Mouse (Mus musculus): ENCODE data around the gene Tmem151b. TPM values are rescaled to one million over a fixed set of nuclear protein-coding genes. Genes with fewer than 3 reads are reported as not detected.

Tmem151b gene
- polyA plus RNA-seq (2015; fragmentation: Nextera tagmentation; extraction: Ambion mirVana) = 1.4 and 1.6 TPM in 2 replicates

- H3K27me3 ChIP-seq (replicated peaks) = peaks cover 88% of the 10 kb centered on the region
- 2% methylated on average over 12 of the region's 29 CpGs for WGBS
- ATAC-seq (ENCODE audit: extremely low read depth, insufficient number of reproducible peaks, low FRiP score, low TSS enrichment) = no peak
- H3K4me3 ChIP-seq = peak within 1 kb of the TSS; percentile 74
- H3K9ac ChIP-seq = peak within 1 kb of the TSS; percentile 87
- peak within 1 kb of the TSS; percentile 97 for H3K4me2 ChIP-seq
- H3K4me1 ChIP-seq = peaks cover 26% of the 10 kb centered on the region
- no peaks in the 10 kb centered on the region for H3K36me3 ChIP-seq
- no peak within 1 kb of the TSS for H3K27ac ChIP-seq (replicated peaks)
- H3K9me3 ChIP-seq = no peaks in the 10 kb centered on the region
Observed at GRCm38 (mm10) chr17:45549617-45550181, at the start of gene Tmem151b. Gene Tmem151b (minus strand): TSS chr17:45549677.

GRCm38 (mm10) chr17:45598891-45599290, 49.4 kb upstream of the Tmem151b start:
- 47% methylated on average over 3 of the region's 3 CpGs for WGBS

DNA sequence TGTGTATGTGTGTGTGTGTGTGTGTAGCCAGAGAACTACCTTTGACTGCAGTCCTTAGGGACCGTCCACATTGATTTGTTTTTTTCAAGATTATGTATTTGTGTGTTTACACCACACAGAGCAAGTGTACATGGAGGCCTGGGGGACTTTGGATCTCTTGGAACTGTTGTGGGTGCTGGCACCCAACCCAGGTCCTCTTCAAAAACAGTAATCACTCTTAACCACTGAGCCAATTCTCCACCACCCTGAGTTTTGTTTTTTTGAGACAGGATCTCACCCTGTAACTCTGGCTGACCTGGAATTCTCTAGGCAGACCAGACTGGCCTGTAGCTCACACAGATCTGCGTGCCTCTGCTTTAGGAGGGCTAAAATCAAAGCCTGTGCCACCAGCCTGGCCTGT, 48.9 kb upstream of the Tmem151b start:
- no peak overlapping the region for H3K27ac ChIP-seq (replicated peaks)
- no peaks in the 10 kb centered on the region for H3K9me3 ChIP-seq
- no peak overlapping the region for H3K4me2 ChIP-seq
- H3K4me3 ChIP-seq = no peak overlapping the region
- ATAC-seq (ENCODE audit: extremely low read depth, insufficient number of reproducible peaks, low FRiP score, low TSS enrichment) = no peak
- no peak overlapping the region for H3K9ac ChIP-seq
- H3K36me3 ChIP-seq = no peaks in the 10 kb centered on the region
- WGBS = 89% methylated on average over 2 of the region's 2 CpGs
- H3K27me3 ChIP-seq (replicated peaks) = peaks cover 26% of the 10 kb centered on the region
- peaks cover 73% of the 10 kb centered on the region for H3K4me1 ChIP-seq

More at GRCm38 (mm10) chr17:45598891-45599290, 49.4 kb upstream of the Tmem151b start:
- H3K9me3 ChIP-seq = no peaks in the 10 kb centered on the region
- peak overlapping the region; percentile 80 for H3K4me2 ChIP-seq
- ATAC-seq (ENCODE audit: extremely low read depth, insufficient number of reproducible peaks, low FRiP score, low TSS enrichment) = no peak
- H3K27me3 ChIP-seq (replicated peaks) = peaks cover 26% of the 10 kb centered on the region
- no peak overlapping the region for H3K27ac ChIP-seq (replicated peaks)
- H3K4me1 ChIP-seq = peaks cover 67% of the 10 kb centered on the region
- H3K4me3 ChIP-seq = peak overlapping the region; percentile 54
- H3K9ac ChIP-seq = peak overlapping the region; percentile 81; the same call in 1 of the 2 replicates
- H3K36me3 ChIP-seq = no peaks in the 10 kb centered on the region

DNA sequence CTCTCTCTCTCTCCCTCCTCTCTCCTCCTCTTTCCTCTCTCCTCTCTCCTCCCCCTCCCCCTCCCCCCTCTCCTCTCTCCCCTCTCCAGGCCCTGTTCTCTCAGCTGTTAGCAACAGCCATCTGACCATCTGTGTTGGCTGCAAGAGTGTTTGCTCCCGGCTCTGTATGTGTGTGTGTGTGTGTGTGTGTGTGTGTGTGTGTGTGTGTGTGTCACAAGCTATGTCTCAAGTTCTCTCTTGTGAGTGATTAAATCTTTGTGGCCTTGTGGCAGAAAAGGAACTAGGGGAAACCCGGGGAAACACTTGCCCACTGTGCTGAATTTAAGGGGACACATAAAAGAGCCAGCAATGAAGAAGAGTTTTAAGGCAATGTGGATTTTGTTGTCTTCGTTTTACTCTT, 48.3 kb upstream of the Tmem151b start:
- Histone ChIP-seq H3K4me3 (no peak overlapping the region), H3K36me3 (no peaks in the 10 kb centered on the region), H3K9me3 (no peaks in the 10 kb centered on the region), H3K4me2 (no peak overlapping the region), H3K27ac (replicated peaks) (no peak overlapping the region), H3K9ac (no peak overlapping the region), H3K4me1 (peaks cover 78% of the 10 kb centered on the region), H3K27me3 (replicated peaks) (peaks cover 26% of the 10 kb centered on the region)
- 46% methylated on average over 3 of the region's 3 CpGs for WGBS
- no peak for ATAC-seq (ENCODE audit: extremely low read depth, insufficient number of reproducible peaks, low FRiP score, low TSS enrichment)

GRCm38 (mm10) chr17:45596631-45597396, 47.3 kb upstream of the Tmem151b start:
- WGBS = 32% methylated on average over 11 of the region's 11 CpGs
- Histone ChIP-seq H3K9ac (peak overlapping the region; percentile 87; the same call in 1 of the 2 replicates), H3K4me1 (peaks cover 82% of the 10 kb centered on the region), H3K9me3 (no peaks in the 10 kb centered on the region), H3K27me3 (replicated peaks) (peaks cover 20% of the 10 kb centered on the region), H3K4me2 (peak overlapping the region; percentile 9; the same call in 1 of the 2 replicates), H3K36me3 (no peaks in the 10 kb centered on the region), H3K27ac (replicated peaks) (peak overlapping the region; percentile 74), H3K4me3 (no peak overlapping the region)
- ATAC-seq (ENCODE audit: extremely low read depth, insufficient number of reproducible peaks, low FRiP score, low TSS enrichment) = no peak

DNA sequence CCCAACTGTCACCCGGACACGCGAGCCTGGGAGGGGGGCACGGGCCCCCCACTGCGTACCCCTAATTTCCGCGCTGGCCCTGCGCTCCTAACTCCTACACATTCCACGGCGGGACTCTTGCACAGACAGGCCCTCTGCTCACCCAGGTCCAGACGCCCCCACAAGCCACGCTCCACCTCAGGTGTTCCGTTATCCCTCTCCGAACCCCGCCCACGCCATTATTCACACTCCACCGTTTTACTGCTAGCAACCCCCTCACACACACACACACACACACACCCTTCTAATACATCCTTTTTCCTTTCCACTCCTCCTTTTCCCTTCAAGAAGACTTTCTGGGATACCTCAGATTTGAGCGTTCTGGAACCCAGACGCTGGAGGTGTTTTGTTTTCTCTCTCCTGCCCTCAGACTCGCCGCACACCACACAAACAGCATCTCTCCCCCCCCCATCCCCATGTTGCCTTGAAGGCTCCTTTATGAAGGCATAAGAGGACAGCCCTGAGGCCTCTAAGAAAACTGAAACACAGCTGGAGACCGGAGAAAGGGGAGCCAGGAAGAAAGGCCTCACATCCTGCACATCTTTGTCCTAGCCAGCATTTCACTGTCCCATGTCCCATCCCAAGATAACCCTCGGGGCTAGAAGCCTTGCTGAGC, 46.4 kb upstream of the Tmem151b start:
- no peak for ATAC-seq (ENCODE audit: extremely low read depth, insufficient number of reproducible peaks, low FRiP score, low TSS enrichment)
- peaks cover 14% of the 10 kb centered on the region for H3K27me3 ChIP-seq (replicated peaks)
- peak overlapping the region; percentile 74 for H3K27ac ChIP-seq (replicated peaks)
- H3K4me1 ChIP-seq = peaks cover 82% of the 10 kb centered on the region
- peak overlapping the region; percentile 99 for H3K4me2 ChIP-seq
- H3K4me3 ChIP-seq = peak overlapping the region; percentile 69
- H3K9ac ChIP-seq = peak overlapping the region; percentile 87
- H3K9me3 ChIP-seq = no peaks in the 10 kb centered on the region
- H3K36me3 ChIP-seq = no peaks in the 10 kb centered on the region
- 15% methylated on average over 23 of the region's 23 CpGs for WGBS

- ATAC-seq (ENCODE audit: extremely low read depth, insufficient number of reproducible peaks, low FRiP score, low TSS enrichment) = peak; percentile 67
- peak overlapping the region; percentile 69 for H3K4me3 ChIP-seq
- peaks cover 2% of the 10 kb centered on the region for H3K36me3 ChIP-seq
- peak overlapping the region; percentile 99 for H3K4me2 ChIP-seq
- H3K4me1 ChIP-seq = peaks cover 80% of the 10 kb centered on the region
- H3K9me3 ChIP-seq = no peaks in the 10 kb centered on the region
- WGBS = 2% methylated on average over 48 of the region's 58 CpGs
- H3K9ac ChIP-seq = peak overlapping the region; percentile 87
- peaks cover 6% of the 10 kb centered on the region; the same call in 1 of the 2 replicates for H3K27me3 ChIP-seq (replicated peaks)
- peak overlapping the region; percentile 74 for H3K27ac ChIP-seq (replicated peaks)
Observed at GRCm38 (mm10) chr17:45594881-45595735, 45.6 kb upstream of the Tmem151b start.

DNA sequence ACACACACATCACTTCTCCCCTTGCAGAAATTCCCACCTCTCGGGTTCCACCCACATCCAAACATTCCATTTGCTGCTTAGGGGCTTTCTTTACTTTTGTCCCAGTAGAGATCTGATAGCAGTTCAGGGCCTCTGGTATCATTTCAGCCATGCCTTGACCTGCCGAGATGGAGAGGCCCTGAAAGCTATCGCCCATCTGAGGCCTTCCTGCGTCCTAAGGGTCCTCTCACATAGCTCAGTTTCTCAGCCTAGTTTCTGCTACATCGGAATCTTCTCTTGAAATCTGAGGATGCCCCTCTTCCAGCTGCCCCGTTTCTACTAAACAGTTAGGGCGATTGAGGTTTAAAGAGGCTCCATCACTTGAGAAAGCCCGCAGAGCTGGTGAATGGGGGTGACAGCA, 44.7 kb upstream of the Tmem151b start:
- H3K4me2 ChIP-seq = peak overlapping the region; percentile 99
- no peak overlapping the region for H3K27ac ChIP-seq (replicated peaks)
- peaks cover 11% of the 10 kb centered on the region for H3K36me3 ChIP-seq
- H3K4me1 ChIP-seq = peaks cover 71% of the 10 kb centered on the region
- peaks cover 5% of the 10 kb centered on the region; the same call in 1 of the 2 replicates for H3K27me3 ChIP-seq (replicated peaks)
- H3K4me3 ChIP-seq = peak overlapping the region; percentile 69
- no peaks in the 10 kb centered on the region for H3K9me3 ChIP-seq
- H3K9ac ChIP-seq = peak overlapping the region; percentile 87
- WGBS = 40% methylated on average over 8 of the region's 8 CpGs
- no peak for ATAC-seq (ENCODE audit: extremely low read depth, insufficient number of reproducible peaks, low FRiP score, low TSS enrichment)

GRCm38 (mm10) chr17:45593479-45593878, 44.0 kb upstream of the Tmem151b start:
- ATAC-seq (ENCODE audit: extremely low read depth, insufficient number of reproducible peaks, low FRiP score, low TSS enrichment) = 0 out of 2 replicates have a peak, but pooled peaks have one; percentile 6
- 20% methylated on average over 8 of the region's 8 CpGs for WGBS
- Histone ChIP-seq H3K4me3 (peak overlapping the region; percentile 69), H3K4me2 (peak overlapping the region; percentile 99), H3K9me3 (no peaks in the 10 kb centered on the region), H3K9ac (peak overlapping the region; percentile 87), H3K27me3 (replicated peaks) (peaks cover 5% of the 10 kb centered on the region; the same call in 1 of the 2 replicates), H3K36me3 (peaks cover 18% of the 10 kb centered on the region), H3K4me1 (peaks cover 64% of the 10 kb centered on the region), H3K27ac (replicated peaks) (no peak overlapping the region; the same call in 1 of the 2 replicates)

DNA sequence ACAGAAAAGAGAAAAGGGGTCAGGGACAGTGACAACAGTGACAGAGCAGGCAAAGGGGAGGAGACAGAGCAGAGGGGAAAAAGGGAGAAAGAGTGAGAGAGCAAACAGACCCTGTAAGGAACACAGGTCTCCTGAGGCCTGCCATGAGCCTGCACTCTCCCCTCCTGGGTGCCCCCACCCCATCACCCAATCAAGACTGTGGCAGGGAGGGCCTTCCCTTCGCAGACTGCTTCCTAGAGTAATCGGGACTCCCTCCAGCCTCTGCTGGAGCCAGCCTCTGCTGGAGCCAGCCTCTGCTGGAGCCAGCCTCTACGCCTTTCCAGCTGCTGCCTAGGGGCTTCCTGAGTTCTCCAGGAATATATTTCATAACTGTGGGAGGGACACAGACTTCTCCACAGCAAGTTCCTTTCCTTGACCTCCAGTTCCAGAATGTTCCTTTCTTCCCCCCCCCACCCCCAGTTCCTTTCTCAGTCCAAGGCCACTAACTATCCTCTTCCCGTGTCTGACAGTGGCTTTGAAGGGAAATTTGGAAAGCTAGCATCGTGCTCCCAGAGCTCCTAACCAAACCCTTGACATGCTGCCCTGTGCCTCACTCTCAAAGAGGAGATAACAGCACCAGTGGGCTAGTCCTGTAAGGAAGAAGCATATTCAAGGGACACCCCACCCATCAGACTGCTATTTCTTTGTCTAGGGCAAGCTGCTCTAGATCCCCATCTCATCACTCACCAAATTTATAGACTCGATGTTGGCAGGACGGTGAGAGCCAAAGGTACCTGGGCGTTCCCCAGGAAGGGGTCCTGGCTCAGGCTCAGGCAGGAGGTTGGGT, 43.3 kb upstream of the Tmem151b start:
- Histone ChIP-seq H3K4me1 (peaks cover 63% of the 10 kb centered on the region), H3K27me3 (replicated peaks) (peaks cover 5% of the 10 kb centered on the region; the same call in 1 of the 2 replicates), H3K9me3 (no peaks in the 10 kb centered on the region), H3K36me3 (peaks cover 25% of the 10 kb centered on the region), H3K27ac (replicated peaks) (peak overlapping the region; percentile 80), H3K4me3 (peak overlapping the region; percentile 69), H3K9ac (peak overlapping the region; percentile 87), H3K4me2 (peak overlapping the region; percentile 99)
- 25% methylated on average over 8 of the region's 8 CpGs for WGBS
- no peak for ATAC-seq (ENCODE audit: extremely low read depth, insufficient number of reproducible peaks, low FRiP score, low TSS enrichment)

Measured in heart, embryonic 13.5 days (tissue).